Mouse (Mus musculus): ENCODE results near the gene Zfp42.
"Not testable (repeated sequence)": the region's sequence is repeated elsewhere in the genome, so short reads cannot be mapped to it uniquely, and the experiment has no call there.

Gene Zfp42

GRCm38 (mm10) chr8:43306896-43307295 is at the start of gene Zfp42:
Gene Zfp42, minus strand, starts transcription at chr8:43306980.
- DNase-seq (ENCODE audit: inconsistent ontology term), result no peak

- DNase-seq (ENCODE audit: inconsistent ontology term), result peak; percentile 67
Measured at GRCm38 (mm10) chr8:43356069-43356770, 49.4 kb upstream of the Zfp42 start.

GRCm38 (mm10) chr8:43352241-43352640 is 45.5 kb upstream of the Zfp42 start:
- not testable (repeated sequence) for DNase-seq (ENCODE audit: inconsistent ontology term)

- DNase-seq (ENCODE audit: inconsistent ontology term), result no peak
Measured at GRCm38 (mm10) chr8:43338555-43338954, 31.8 kb upstream of the Zfp42 start.

- DNase-seq (ENCODE audit: inconsistent ontology term), result peak; percentile 0
Measured at GRCm38 (mm10) chr8:43333465-43333864, 26.7 kb upstream of the Zfp42 start.

- DNase-seq (ENCODE audit: inconsistent ontology term), result no peak
Measured at GRCm38 (mm10) chr8:43331657-43332056, 24.9 kb upstream of the Zfp42 start.

GRCm38 (mm10) chr8:43329913-43330705 is 23.3 kb upstream of the Zfp42 start:
- no peak for DNase-seq (ENCODE audit: inconsistent ontology term)

- DNase-seq (ENCODE audit: inconsistent ontology term), result no peak
Measured at GRCm38 (mm10) chr8:43328666-43329065, 21.9 kb upstream of the Zfp42 start.

- DNase-seq (ENCODE audit: inconsistent ontology term), result no peak
Measured at GRCm38 (mm10) chr8:43320771-43321170, 14.0 kb upstream of the Zfp42 start.

- no peak for DNase-seq (ENCODE audit: inconsistent ontology term)
Measured at GRCm38 (mm10) chr8:43308213-43308612, 1.4 kb upstream of the Zfp42 start.

- DNase-seq (ENCODE audit: inconsistent ontology term), result no peak
Measured at GRCm38 (mm10) chr8:43305676-43306075, 1.1 kb downstream of the Zfp42 start.

- DNase-seq (ENCODE audit: inconsistent ontology term), result no peak
Measured at GRCm38 (mm10) chr8:43299796-43300195, 7.0 kb downstream of the Zfp42 start.

- no peak for DNase-seq (ENCODE audit: inconsistent ontology term)
Measured at GRCm38 (mm10) chr8:43295826-43296225, 11.0 kb downstream of the Zfp42 start.

- no peak for DNase-seq (ENCODE audit: inconsistent ontology term)
Measured at GRCm38 (mm10) chr8:43294191-43294590, 12.6 kb downstream of the Zfp42 start.

GRCm38 (mm10) chr8:43290424-43291111 is 16.2 kb downstream of the Zfp42 start:
- no peak for DNase-seq (ENCODE audit: inconsistent ontology term)

GRCm38 (mm10) chr8:43289781-43290180 is 17.0 kb downstream of the Zfp42 start:
- no peak for DNase-seq (ENCODE audit: inconsistent ontology term)

GRCm38 (mm10) chr8:43288840-43289239 is 17.9 kb downstream of the Zfp42 start:
- no peak for DNase-seq (ENCODE audit: inconsistent ontology term)

- no peak for DNase-seq (ENCODE audit: inconsistent ontology term)
Measured at GRCm38 (mm10) chr8:43287456-43287855, 19.3 kb downstream of the Zfp42 start.

- DNase-seq (ENCODE audit: inconsistent ontology term), result no peak
Measured at GRCm38 (mm10) chr8:43283231-43283630, 23.5 kb downstream of the Zfp42 start.

GRCm38 (mm10) chr8:43278397-43278796 is 28.4 kb downstream of the Zfp42 start:
- no peak for DNase-seq (ENCODE audit: inconsistent ontology term)

GRCm38 (mm10) chr8:43260961-43261360 is 45.8 kb downstream of the Zfp42 start:
- no peak for DNase-seq (ENCODE audit: inconsistent ontology term)

- no peak for DNase-seq (ENCODE audit: inconsistent ontology term)
Measured at GRCm38 (mm10) chr8:43257886-43258285, 48.9 kb downstream of the Zfp42 start.

All from Muller cell, postnatal 12 days (primary cell).